Mouse (Mus musculus) kidney, embryonic 14.5 days (tissue): Measurements from ENCODE around the gene Panx2. TPM values are rescaled to one million over a fixed set of nuclear protein-coding genes. Genes with fewer than 3 reads are reported as not detected.
A peak's percentile ranks its signal among the peaks of the same experiment; 100 is the strongest.

Source experiments
- ATAC-seq: fragments of 200-750 bp; cut with Nextera tagmentation; 2 replicates; pipeline ENCODE4 v1.8.0; 2017; ENCODE audit warnings: moderate number of reproducible peaks, mild to moderate bottlenecking, moderate TSS enrichment, moderate library complexity; ENCODE audit not compliant: low FRiP score, low TSS enrichment
- H3K27ac ChIP-seq: fragments of 300-500 bp; sonication (generic); 2 replicates; pipeline ENCODE4 v1.5.1; 2014; ENCODE audit warnings: low read depth, mild to moderate bottlenecking, low read length, moderate library complexity, mixed read lengths
- H3K27me3 ChIP-seq: fragments of 300-500 bp; sonication (generic); 2 replicates; pipeline ENCODE4 v1.6.1; 2014; ENCODE audit warnings: mild to moderate bottlenecking, low read length; ENCODE audit not compliant: control insufficient read depth, insufficient read depth
- H3K36me3 ChIP-seq: fragments of 300-500 bp; sonication (generic); 2 replicates; pipeline ENCODE4 v1.6.1; 2014; ENCODE audit warnings: low read length, mixed read lengths; ENCODE audit not compliant: control insufficient read depth, insufficient read depth
- H3K4me1 ChIP-seq: fragments of 300-500 bp; sonication (generic); 2 replicates; pipeline ENCODE4 v1.6.1; 2014; ENCODE audit warnings: low read length, mixed read lengths; ENCODE audit not compliant: control insufficient read depth, insufficient read depth
- H3K4me2 ChIP-seq: fragments of 300-500 bp; sonication (generic); replicated peaks from 2 replicates; pipeline ENCODE4 v1.6.1; 2014; ENCODE audit warnings: low read depth, mild to moderate bottlenecking, low read length
- H3K4me3 ChIP-seq: fragments of 300-500 bp; sonication (generic); 2 replicates; pipeline ENCODE4 v1.5.1; 2014; ENCODE audit warnings: mild to moderate bottlenecking, low read length
- H3K9ac ChIP-seq: fragments of 300-500 bp; sonication (generic); 2 replicates; pipeline ENCODE4 v1.6.1; 2014; ENCODE audit warnings: low read depth, mild to moderate bottlenecking, low read length, moderate library complexity
- H3K9me3 ChIP-seq: fragments of 300-500 bp; sonication (generic); 2 replicates; pipeline ENCODE4 v1.6.1; 2016; ENCODE audit warnings: low read length; ENCODE audit not compliant: control insufficient read depth
- WGBS: fragments of 180-500 bp; shearing (Covaris S2); extraction: QIAGEN DNeasy Blood & Tissue Kit; methylation state at CpG from one replicate; pipeline ENCODE4 v1.1.7; 2014; 5-methylcytosine and 5-hydroxymethylcytosine counted together
- polyA plus RNA-seq: library from polyadenylated mRNA; unstranded; fragments of >200 nt; fragmentation: Nextera tagmentation; extraction: Ambion mirVana; gene quantifications from 2 replicates; pipeline ENCODE4 v1.2.1, GENCODE M21; 2014

Panx2 gene
- polyA plus RNA-seq, 1 experiment from 2014 or later = 0.77 TPM

GRCm38 (mm10) chr15:89088607-89089247 is 29.2 kb downstream of the Panx2 start, which contains the start of gene Selenoo:
Selenoo (plus strand) TSS chr15:89089084.
- Histone ChIP-seq H3K27me3 (no peaks in the 10 kb centered on the region), H3K9ac (peak within 1 kb of the TSS; percentile 95), H3K27ac (peak within 1 kb of the TSS; percentile 74; the same call in 1 of the 2 replicates), H3K4me3 (peak within 1 kb of the TSS; percentile 95), H3K4me2 (peak within 1 kb of the TSS; percentile 80), H3K9me3 (no peaks in the 10 kb centered on the region), H3K36me3 (peaks cover 46% of the 10 kb centered on the region), H3K4me1 (peaks cover 9% of the 10 kb centered on the region; the same call in 1 of the 2 replicates)
- WGBS = 2% methylated on average over 28 of the region's 38 CpGs
- ATAC-seq = peak; percentile 98

- no peaks in the 10 kb centered on the region for H3K9me3 ChIP-seq
- WGBS = 3% methylated on average over 63 of the region's 68 CpGs
- peaks cover 9% of the 10 kb centered on the region; the same call in 1 of the 2 replicates for H3K4me1 ChIP-seq
- H3K9ac ChIP-seq = peak overlapping the region; percentile 95
- peak overlapping the region; percentile 80 for H3K4me2 ChIP-seq
- no peaks in the 10 kb centered on the region for H3K27me3 ChIP-seq
- peak overlapping the region; percentile 74; the same call in 1 of the 2 replicates for H3K27ac ChIP-seq
- H3K36me3 ChIP-seq = peaks cover 47% of the 10 kb centered on the region
- peak overlapping the region; percentile 95 for H3K4me3 ChIP-seq
- peak; percentile 64 for ATAC-seq
Observed at GRCm38 (mm10) chr15:89089248-89090051, 29.9 kb downstream of the Panx2 start.

GRCm38 (mm10) chr15:89090662-89091061 is 31.1 kb downstream of the Panx2 start:
- Histone ChIP-seq H3K4me3 (no peak overlapping the region), H3K36me3 (peaks cover 46% of the 10 kb centered on the region), H3K27ac (no peak overlapping the region), H3K4me1 (peaks cover 9% of the 10 kb centered on the region; the same call in 1 of the 2 replicates), H3K4me2 (no peak overlapping the region), H3K9me3 (no peaks in the 10 kb centered on the region), H3K9ac (no peak overlapping the region), H3K27me3 (no peaks in the 10 kb centered on the region)
- ATAC-seq = no peak
- 87% methylated on average over 4 of the region's 4 CpGs for WGBS

- H3K27ac ChIP-seq = no peak overlapping the region
- H3K9me3 ChIP-seq = no peaks in the 10 kb centered on the region
- H3K9ac ChIP-seq = no peak overlapping the region
- no peak overlapping the region for H3K4me2 ChIP-seq
- no peak for ATAC-seq
- H3K27me3 ChIP-seq = no peaks in the 10 kb centered on the region
- no peak overlapping the region for H3K4me3 ChIP-seq
- H3K4me1 ChIP-seq = peaks cover 9% of the 10 kb centered on the region; the same call in 1 of the 2 replicates
- H3K36me3 ChIP-seq = peaks cover 48% of the 10 kb centered on the region
- 77% methylated on average over 5 of the region's 5 CpGs for WGBS
Observed at GRCm38 (mm10) chr15:89092181-89092580, 32.6 kb downstream of the Panx2 start.

- Histone ChIP-seq H3K36me3 (peaks cover 99% of the 10 kb centered on the region), H3K4me2 (no peak overlapping the region)
- 95% methylated on average over 5 of the region's 5 CpGs for WGBS
Observed at GRCm38 (mm10) chr15:89097450-89097849, 37.9 kb downstream of the Panx2 start.

GRCm38 (mm10) chr15:89098616-89099015 is 39.1 kb downstream of the Panx2 start:
- H3K4me2 ChIP-seq = no peak overlapping the region
- no peak for ATAC-seq
- WGBS = 84% methylated on average over 7 of the region's 7 CpGs
- no peaks in the 10 kb centered on the region for H3K4me1 ChIP-seq
- no peak overlapping the region for H3K4me3 ChIP-seq
- H3K36me3 ChIP-seq = peaks cover 97% of the 10 kb centered on the region
- H3K9ac ChIP-seq = no peak overlapping the region
- no peaks in the 10 kb centered on the region for H3K27me3 ChIP-seq
- no peak overlapping the region for H3K27ac ChIP-seq
- H3K9me3 ChIP-seq = no peaks in the 10 kb centered on the region

More at GRCm38 (mm10) chr15:89097450-89097849, 37.9 kb downstream of the Panx2 start:
- Histone ChIP-seq H3K9ac (no peak overlapping the region), H3K27me3 (no peaks in the 10 kb centered on the region), H3K27ac (no peak overlapping the region), H3K9me3 (no peaks in the 10 kb centered on the region), H3K4me3 (no peak overlapping the region), H3K4me1 (no peaks in the 10 kb centered on the region)
- ATAC-seq = no peak

GRCm38 (mm10) chr15:89100823-89101222 is 41.3 kb downstream of the Panx2 start:
- peaks cover 98% of the 10 kb centered on the region for H3K36me3 ChIP-seq
- ATAC-seq = no peak

DNA sequence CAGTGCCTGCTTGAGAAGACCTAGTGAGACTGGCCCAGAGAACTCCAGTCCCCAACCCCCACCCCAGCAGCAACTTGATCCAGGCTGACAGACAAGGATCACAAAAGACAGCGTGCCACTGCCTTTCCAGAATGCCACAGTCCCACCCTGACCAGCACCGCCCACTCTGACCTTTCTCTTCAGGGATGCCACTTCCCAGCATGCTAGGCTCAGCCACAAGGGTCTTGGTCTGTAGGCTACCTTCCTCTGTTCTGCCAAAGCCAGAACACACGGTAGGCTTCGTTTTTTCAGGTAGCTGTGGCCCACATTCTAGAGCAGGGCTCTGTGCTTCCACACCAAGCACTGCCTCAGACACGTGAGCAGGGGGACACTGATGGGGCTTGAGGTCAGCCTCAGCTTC is 43.1 kb downstream of the Panx2 start:
- H3K4me2 ChIP-seq = no peak overlapping the region
- H3K4me3 ChIP-seq = no peak overlapping the region
- H3K36me3 ChIP-seq = peaks cover 97% of the 10 kb centered on the region
- 73% methylated on average over 5 of the region's 5 CpGs for WGBS
- H3K27ac ChIP-seq = no peak overlapping the region
- H3K9ac ChIP-seq = no peak overlapping the region
- H3K9me3 ChIP-seq = no peaks in the 10 kb centered on the region
- no peaks in the 10 kb centered on the region for H3K4me1 ChIP-seq
- H3K27me3 ChIP-seq = no peaks in the 10 kb centered on the region
- no peak for ATAC-seq

More at GRCm38 (mm10) chr15:89100823-89101222, 41.3 kb downstream of the Panx2 start:
- Histone ChIP-seq H3K27ac (no peak overlapping the region), H3K4me3 (no peak overlapping the region), H3K9me3 (no peaks in the 10 kb centered on the region), H3K4me2 (no peak overlapping the region), H3K9ac (no peak overlapping the region), H3K27me3 (no peaks in the 10 kb centered on the region), H3K4me1 (no peaks in the 10 kb centered on the region)
- 89% methylated on average over 12 of the region's 12 CpGs for WGBS

DNA sequence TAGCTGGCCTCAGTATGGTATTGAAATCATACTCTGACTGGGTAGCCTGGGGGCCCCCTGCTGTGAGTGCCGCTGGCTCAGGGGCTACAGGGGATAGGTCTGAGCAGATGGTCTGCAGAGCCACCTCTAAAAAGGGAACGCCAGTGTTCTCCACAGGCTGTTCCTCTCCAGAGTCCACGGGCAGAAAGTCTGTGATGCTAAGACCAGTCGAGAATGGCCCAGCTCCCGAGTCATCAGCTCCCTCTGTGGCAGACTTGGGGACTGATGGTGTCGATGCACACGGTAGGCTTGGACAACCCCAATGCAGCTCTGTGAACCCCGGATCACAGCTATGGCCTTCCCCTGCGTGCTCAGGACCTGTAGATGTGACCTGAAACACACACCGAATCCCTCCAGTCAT is 44.4 kb downstream of the Panx2 start:
- Histone ChIP-seq H3K4me1 (no peaks in the 10 kb centered on the region), H3K9ac (no peak overlapping the region), H3K4me2 (no peak overlapping the region), H3K4me3 (no peak overlapping the region), H3K36me3 (peaks cover 97% of the 10 kb centered on the region), H3K27me3 (no peaks in the 10 kb centered on the region), H3K9me3 (no peaks in the 10 kb centered on the region), H3K27ac (no peak overlapping the region)
- no peak for ATAC-seq
- WGBS = 89% methylated on average over 10 of the region's 10 CpGs
